Mouse (Mus musculus) E14TG2a.4 (cell line): ENCODE measurements around the gene Anxa9.

ENCODE experiments used
- CTCF ChIP-seq: conservative IDR thresholded peaks from 2 replicates; pipeline ENCODE4 v1.5.1; 2014; ENCODE audit warnings: low read length
- NANOG ChIP-seq: IDR thresholded peaks from 2 replicates; pipeline ENCODE4 v1.6.1; 2014; ENCODE audit warnings: borderline replicate concordance, low read length, mixed read lengths

DNA sequence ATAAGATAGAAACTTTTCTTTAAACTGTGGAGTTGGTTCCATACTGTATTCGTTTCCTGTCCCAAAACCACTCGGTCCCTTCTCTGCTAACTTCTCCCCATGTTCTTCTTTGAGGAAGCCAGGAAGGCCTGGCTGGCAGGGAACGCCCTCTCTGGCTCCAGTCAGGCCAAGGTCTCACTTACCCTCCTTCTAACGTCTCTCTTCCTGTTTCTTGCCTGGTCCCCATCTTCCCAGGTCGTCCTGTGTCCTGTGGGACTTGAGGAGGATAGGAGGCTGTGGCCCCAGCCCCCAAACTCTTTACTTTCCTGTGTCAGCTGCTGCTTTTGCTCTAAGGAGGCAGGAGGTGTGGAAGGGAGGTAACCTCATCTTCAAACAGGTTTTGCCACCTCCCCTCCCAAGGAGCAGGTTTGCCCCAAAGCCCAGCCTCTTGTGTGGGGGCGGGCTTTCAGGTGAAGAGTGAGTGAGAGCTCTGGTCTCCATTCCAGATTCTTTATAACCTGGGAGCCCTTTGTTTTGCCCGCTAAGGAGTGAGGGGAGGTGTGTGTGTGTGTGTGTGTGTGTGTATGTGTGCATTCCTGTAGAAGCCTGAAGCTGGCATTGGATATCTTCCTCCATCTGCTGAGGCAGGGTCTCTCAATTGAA lies 56.1 kb downstream of the Anxa9 start, which contains the start of gene Bnipl:
- TF ChIP-seq CTCF (no peak), NANOG (no peak)
